Mouse (Mus musculus): Measurements from ENCODE around the gene Tnrc6b. TPM values are rescaled to one million over a fixed set of nuclear protein-coding genes. Genes with fewer than 3 reads are reported as not detected.
A peak's percentile ranks its signal among the peaks of the same experiment; 100 is the strongest.

The Tnrc6b gene
- polyA plus RNA-seq (2014; fragmentation: Nextera tagmentation; extraction: Ambion mirVana): 15.4 and 17.0 TPM in 2 replicates

- under 1% methylated on average over 39 of the region's 39 CpGs for WGBS
Observed at GRCm38 (mm10) chr15:80710608-80711363, at the start of gene Tnrc6b. Gene Tnrc6b (plus strand): TSS chr15:80711313.

GRCm38 (mm10) chr15:80664444-80664843 lies 46.7 kb upstream of the Tnrc6b start:
- Histone ChIP-seq H3K9ac (ENCODE audit: low read length) (no peak overlapping the region), H3K36me3 (ENCODE audit: control insufficient read depth, insufficient read depth, low read length) (no peaks in the 10 kb centered on the region), H3K4me2 (ENCODE audit: low read length) (no peak overlapping the region), H3K4me1 (ENCODE audit: control insufficient read depth in 2 of 2, insufficient read depth in 2 of 2, low read length in 2 of 2) (peaks cover 5 to 10% of the 10 kb centered on the region in 2 experiments; a peak in 2 of 4 replicates), H3K9me3 (ENCODE audit: control insufficient read depth, low read length) (peaks cover 6% of the 10 kb centered on the region; the same call in 1 of the 2 replicates), H3K27me3 (ENCODE audit: control insufficient read depth, insufficient read depth, low read length) (no peaks in the 10 kb centered on the region; the same call in 1 of the 2 replicates), H3K4me3 (ENCODE audit: control insufficient read depth in 1 of 2, insufficient read depth in 1 of 2, low read depth in 1 of 2, low read length in 2 of 2) (no peak overlapping the region), H3K27ac (replicated peaks in 1 of 2; ENCODE audit: control insufficient read depth in 1 of 2, insufficient read depth in 1 of 2, low read depth in 2 of 2, low read length in 2 of 2) (no peak overlapping the region)
- WGBS: 44% methylated on average over 4 of the region's 4 CpGs
- ATAC-seq (ENCODE audit: insufficient number of reproducible peaks, insufficient read depth, low FRiP score, low read depth): no peak

More at GRCm38 (mm10) chr15:80710608-80711363, at the start of gene Tnrc6b:
- peak within 1 kb of the TSS; percentile 90 to 98 for H3K27ac ChIP-seq (replicated peaks in 1 of 2; ENCODE audit: control insufficient read depth in 1 of 2, insufficient read depth in 1 of 2, low read depth in 2 of 2, low read length in 2 of 2)
- H3K4me3 ChIP-seq (ENCODE audit: control insufficient read depth in 1 of 2, insufficient read depth in 1 of 2, low read depth in 1 of 2, low read length in 2 of 2): peak within 1 kb of the TSS; percentile 91 to 94
- peaks cover 17 to 33% of the 10 kb centered on the region in 2 experiments for H3K4me1 ChIP-seq (ENCODE audit: control insufficient read depth in 2 of 2, insufficient read depth in 2 of 2, low read length in 2 of 2)
- H3K4me2 ChIP-seq (ENCODE audit: low read length): peak within 1 kb of the TSS; percentile 93
- peak; percentile 95 for ATAC-seq (ENCODE audit: insufficient number of reproducible peaks, insufficient read depth, low FRiP score, low read depth)
- H3K9me3 ChIP-seq (ENCODE audit: control insufficient read depth, low read length): no peaks in the 10 kb centered on the region
- peak within 1 kb of the TSS; percentile 86 for H3K9ac ChIP-seq (ENCODE audit: low read length)
- H3K27me3 ChIP-seq (ENCODE audit: control insufficient read depth, insufficient read depth, low read length): no peaks in the 10 kb centered on the region
- H3K36me3 ChIP-seq (ENCODE audit: control insufficient read depth, insufficient read depth, low read length): no peaks in the 10 kb centered on the region

- Histone ChIP-seq H3K9me3 (ENCODE audit: control insufficient read depth, low read length) (peaks cover 6% of the 10 kb centered on the region; the same call in 1 of the 2 replicates), H3K4me2 (ENCODE audit: low read length) (peak within 1 kb of the TSS; percentile 90), H3K27ac (replicated peaks in 1 of 2; ENCODE audit: control insufficient read depth in 1 of 2, insufficient read depth in 1 of 2, low read depth in 2 of 2, low read length in 2 of 2) (no peak within 1 kb of the TSS), H3K4me3 (ENCODE audit: control insufficient read depth in 1 of 2, insufficient read depth in 1 of 2, low read depth in 1 of 2, low read length in 2 of 2) (peak within 1 kb of the TSS; percentile 40 to 50), H3K36me3 (ENCODE audit: control insufficient read depth, insufficient read depth, low read length) (no peaks in the 10 kb centered on the region), H3K9ac (ENCODE audit: low read length) (peak within 1 kb of the TSS; percentile 66), H3K4me1 (ENCODE audit: control insufficient read depth in 2 of 2, insufficient read depth in 2 of 2, low read length in 2 of 2) (peaks cover 9 to 15% of the 10 kb centered on the region in 2 experiments; a peak in 3 of 4 replicates), H3K27me3 (ENCODE audit: control insufficient read depth, insufficient read depth, low read length) (peaks cover 35% of the 10 kb centered on the region)
- ATAC-seq (ENCODE audit: insufficient number of reproducible peaks, insufficient read depth, low FRiP score, low read depth): no peak
- 7% methylated on average over 85 of the region's 85 CpGs for WGBS
Observed at GRCm38 (mm10) chr15:80671295-80672252, 39.5 kb upstream of the Tnrc6b start, which contains the start of gene Fam83f. Gene Fam83f (plus strand): TSS chr15:80671847.

DNA sequence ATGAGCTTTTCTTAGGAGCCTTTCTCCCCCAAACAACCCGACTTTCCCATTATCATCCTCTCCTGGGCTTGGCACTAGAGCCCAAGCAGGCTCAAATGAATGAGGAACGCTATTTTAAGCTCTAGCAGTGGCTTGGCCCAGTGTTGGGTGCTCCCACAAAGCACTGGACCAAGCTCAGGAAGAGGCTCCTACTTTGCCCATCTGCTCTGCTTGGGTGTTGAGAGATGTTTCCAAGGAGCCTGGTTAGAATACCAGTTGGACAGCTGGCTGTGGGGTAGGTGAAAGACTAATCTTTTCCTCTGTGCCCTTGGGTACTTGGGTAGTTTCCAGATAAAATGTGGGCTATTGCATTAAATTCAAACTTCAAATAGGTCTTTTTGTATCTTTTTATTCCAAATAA lies 38.3 kb upstream of the Tnrc6b start:
- H3K9ac ChIP-seq (ENCODE audit: low read length): no peak overlapping the region
- H3K4me1 ChIP-seq (ENCODE audit: control insufficient read depth in 2 of 2, insufficient read depth in 2 of 2, low read length in 2 of 2): peaks cover 9 to 15% of the 10 kb centered on the region in 2 experiments; a peak in 3 of 4 replicates
- no peak overlapping the region for H3K4me2 ChIP-seq (ENCODE audit: low read length)
- no peak overlapping the region for H3K27ac ChIP-seq (replicated peaks in 1 of 2; ENCODE audit: control insufficient read depth in 1 of 2, insufficient read depth in 1 of 2, low read depth in 2 of 2, low read length in 2 of 2)
- ATAC-seq (ENCODE audit: insufficient number of reproducible peaks, insufficient read depth, low FRiP score, low read depth): no peak
- WGBS: 46% methylated on average over 2 of the region's 2 CpGs
- H3K27me3 ChIP-seq (ENCODE audit: control insufficient read depth, insufficient read depth, low read length): peaks cover 35% of the 10 kb centered on the region
- no peaks in the 10 kb centered on the region for H3K9me3 ChIP-seq (ENCODE audit: control insufficient read depth, low read length)
- H3K4me3 ChIP-seq (ENCODE audit: control insufficient read depth in 1 of 2, insufficient read depth in 1 of 2, low read depth in 1 of 2, low read length in 2 of 2): no peak overlapping the region
- no peaks in the 10 kb centered on the region for H3K36me3 ChIP-seq (ENCODE audit: control insufficient read depth, insufficient read depth, low read length)

GRCm38 (mm10) chr15:80673337-80674095 lies 37.6 kb upstream of the Tnrc6b start:
- Histone ChIP-seq H3K4me1 (ENCODE audit: control insufficient read depth in 2 of 2, insufficient read depth in 2 of 2, low read length in 2 of 2) (peaks cover 9 to 15% of the 10 kb centered on the region in 2 experiments; a peak in 3 of 4 replicates), H3K9ac (ENCODE audit: low read length) (no peak overlapping the region), H3K9me3 (ENCODE audit: control insufficient read depth, low read length) (no peaks in the 10 kb centered on the region), H3K4me3 (ENCODE audit: control insufficient read depth in 1 of 2, insufficient read depth in 1 of 2, low read depth in 1 of 2, low read length in 2 of 2) (no peak overlapping the region), H3K4me2 (ENCODE audit: low read length) (no peak overlapping the region), H3K36me3 (ENCODE audit: control insufficient read depth, insufficient read depth, low read length) (no peaks in the 10 kb centered on the region), H3K27me3 (ENCODE audit: control insufficient read depth, insufficient read depth, low read length) (peaks cover 35% of the 10 kb centered on the region), H3K27ac (replicated peaks in 1 of 2; ENCODE audit: control insufficient read depth in 1 of 2, insufficient read depth in 1 of 2, low read depth in 2 of 2, low read length in 2 of 2) (no peak overlapping the region)
- ATAC-seq (ENCODE audit: insufficient number of reproducible peaks, insufficient read depth, low FRiP score, low read depth): no peak
- 78% methylated on average over 4 of the region's 4 CpGs for WGBS

DNA sequence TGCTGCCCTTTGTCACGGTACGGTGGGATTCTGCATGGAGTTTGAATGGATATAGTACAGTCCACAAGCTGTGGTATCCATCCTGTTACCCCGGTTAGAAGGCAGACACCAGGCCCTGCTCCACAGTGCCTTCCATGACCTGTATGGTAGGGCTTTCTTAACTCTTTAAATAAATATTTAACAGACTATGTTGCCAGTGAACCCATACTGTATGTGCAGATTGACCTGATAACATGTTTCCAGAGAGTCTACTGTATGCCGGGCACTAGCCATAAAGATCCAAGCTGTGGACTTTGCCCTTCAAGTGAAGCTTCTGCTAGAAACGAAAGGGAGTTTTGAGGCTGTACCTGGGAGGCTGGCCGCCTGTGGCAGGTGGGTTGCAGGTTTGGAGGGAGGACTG lies 36.4 kb upstream of the Tnrc6b start:
- Histone ChIP-seq H3K27me3 (ENCODE audit: control insufficient read depth, insufficient read depth, low read length) (peaks cover 33% of the 10 kb centered on the region), H3K9me3 (ENCODE audit: control insufficient read depth, low read length) (no peaks in the 10 kb centered on the region), H3K4me2 (ENCODE audit: low read length) (no peak overlapping the region), H3K36me3 (ENCODE audit: control insufficient read depth, insufficient read depth, low read length) (no peaks in the 10 kb centered on the region), H3K27ac (replicated peaks in 1 of 2; ENCODE audit: control insufficient read depth in 1 of 2, insufficient read depth in 1 of 2, low read depth in 2 of 2, low read length in 2 of 2) (no peak overlapping the region), H3K4me1 (ENCODE audit: control insufficient read depth in 2 of 2, insufficient read depth in 2 of 2, low read length in 2 of 2) (peaks cover 15 to 24% of the 10 kb centered on the region in 2 experiments), H3K4me3 (ENCODE audit: control insufficient read depth in 1 of 2, insufficient read depth in 1 of 2, low read depth in 1 of 2, low read length in 2 of 2) (no peak overlapping the region), H3K9ac (ENCODE audit: low read length) (no peak overlapping the region)
- ATAC-seq (ENCODE audit: insufficient number of reproducible peaks, insufficient read depth, low FRiP score, low read depth): no peak
- 78% methylated on average over 6 of the region's 6 CpGs for WGBS

All from heart, embryonic 14.5 days (tissue).